Mouse (Mus musculus) lung, postnatal 36 days (tissue): ENCODE measurements at regions not wholly inside any gene's neighbourhood (a gene's known extent, or its start where the extent isn't known, plus 50 kb on each side); places are given as distances from the start of the nearest gene placed in this dataset.
A peak's percentile ranks its signal among the peaks of the same experiment; 100 is the strongest.
"Not testable (repeated sequence)": the region's sequence is repeated elsewhere in the genome, so short reads cannot be mapped to it uniquely, and the experiment has no call there.

Source experiments
- DNase-seq: peaks from one replicate; pipeline ENCODE4 v3.0.0; 2022; ENCODE audit warnings: mixed read lengths

GRCm38 (mm10) chr13:44634616-44635015 is 94.7 kb upstream of the Jarid2 start:
- DNase-seq: no peak

- peak; percentile 55 for DNase-seq
These were observed 93.9 kb upstream of the Jarid2 start for GRCm38 (mm10) chr13:44635221-44636007.

GRCm38 (mm10) chr13:44636008-44636335 is 93.3 kb upstream of the Jarid2 start:
- DNase-seq: no peak

GRCm38 (mm10) chr13:44642361-44642760 is 86.9 kb upstream of the Jarid2 start:
- DNase-seq: no peak

- no peak for DNase-seq
These were observed 79.2 kb upstream of the Jarid2 start for GRCm38 (mm10) chr13:44650052-44650451.

GRCm38 (mm10) chr13:44651259-44652238 is 77.7 kb upstream of the Jarid2 start:
- DNase-seq: no peak

- DNase-seq: no peak
These were observed 71.3 kb upstream of the Jarid2 start for GRCm38 (mm10) chr13:44657905-44658414.

GRCm38 (mm10) chr13:44659861-44660260 is 69.4 kb upstream of the Jarid2 start:
- DNase-seq: no peak

- DNase-seq: peak; percentile 28
These were observed 66.2 kb upstream of the Jarid2 start for GRCm38 (mm10) chr13:44663062-44663461.

GRCm38 (mm10) chr13:44663730-44664129 is 65.5 kb upstream of the Jarid2 start:
- DNase-seq: no peak

- no peak for DNase-seq
These were observed 59.5 kb upstream of the Jarid2 start for GRCm38 (mm10) chr13:44669761-44670160.

GRCm38 (mm10) chr13:44673337-44673966 is 55.8 kb upstream of the Jarid2 start:
- DNase-seq: peak; percentile 23

GRCm38 (mm10) chr13:44673967-44674357 is 55.3 kb upstream of the Jarid2 start:
- peak; percentile 0 for DNase-seq

- DNase-seq: no peak
These were observed 54.2 kb upstream of the Jarid2 start for GRCm38 (mm10) chr13:44674926-44675650.

- DNase-seq: no peak
These were observed 53.2 kb upstream of the Jarid2 start for GRCm38 (mm10) chr13:44676041-44676440.

- no peak for DNase-seq
These were observed 51.2 kb upstream of the Jarid2 start for GRCm38 (mm10) chr13:44678121-44678520.

- not testable (repeated sequence) for DNase-seq
These were observed 49.8 kb upstream of the Jarid2 start for GRCm38 (mm10) chr13:44679457-44679856.
